Mouse (Mus musculus) liver, adult 2 months (tissue): ENCODE data around the gene Gm17324.

Experiments
- CTCF ChIP-seq: fragments of 200-500 bp; IDR thresholded peaks from 2 replicates; pipeline ENCODE4 v1.5.1; 2011; ENCODE audit warnings: low read depth, low read length, control low read depth
- POLR2A ChIP-seq: fragments of 200-500 bp; IDR thresholded peaks from 2 replicates; pipeline ENCODE4 v1.6.1; 2011; ENCODE audit warnings: low read length, control low read depth; ENCODE audit not compliant: insufficient read depth; ENCODE audit errors: extremely low read depth

- no peak for TF ChIP-seq CTCF
- no peak for TF ChIP-seq POLR2A
Measured at GRCm38 (mm10) chr9:78430486-78430885, 18.1 kb downstream of the Gm17324 start.
